Mouse (Mus musculus): ENCODE data around the gene Map2k5.

GRCm38 (mm10) chr9:63151072-63151870, 226.4 kb downstream of the Map2k5 start:
- TF ChIP-seq CTCF (conservative IDR thresholded peaks at IDR 0.05; ENCODE audit: low read length) (no peak), POU5F1 (IDR thresholded peaks at IDR 0.05; ENCODE audit: borderline replicate concordance, low read length) (no peak)
